Mouse (Mus musculus): ENCODE measurements around the gene Agpat3. TPM values are rescaled to one million over a fixed set of nuclear protein-coding genes. Genes with fewer than 3 reads are reported as not detected.

The Agpat3 gene
- total and polyA plus RNA-seq, 2 experiments from 2014 or later: 94.9 to 101 TPM

GRCm38 (mm10) chr10:78325916-78326647, 26.2 kb downstream of the Agpat3 start:
- H3K27me3 ChIP-seq (ENCODE audit: insufficient read depth, low read length): no peaks in the 10 kb centered on the region
- H3K27ac ChIP-seq (ENCODE audit: low read depth, low read length): no peak overlapping the region
- no peak overlapping the region for H3K4me3 ChIP-seq (ENCODE audit: low read depth, low read length)
- H3K4me1 ChIP-seq (ENCODE audit: insufficient read depth): no peaks in the 10 kb centered on the region
- DNase-seq: no peak
- TF ChIP-seq CTCF (IDR thresholded peaks at IDR 0.05; ENCODE audit: low read depth): no peak
- no peak overlapping the region for H3K4me2 ChIP-seq (ENCODE audit: low read depth)
- H3K9me3 ChIP-seq (ENCODE audit: low read length): no peaks in the 10 kb centered on the region
- 82% methylated on average over 8 of the region's 8 CpGs for WGBS
- ATAC-seq: no peak
- no peak overlapping the region for H3K9ac ChIP-seq
- H3K36me3 ChIP-seq (ENCODE audit: insufficient read depth): peaks cover 14% of the 10 kb centered on the region

GRCm38 (mm10) chr10:78324556-78325164, 27.6 kb downstream of the Agpat3 start:
- no peaks in the 10 kb centered on the region for H3K27me3 ChIP-seq (ENCODE audit: insufficient read depth, low read length)
- no peak for ATAC-seq
- no peak overlapping the region for H3K9ac ChIP-seq
- 0 out of 2 replicates have a peak, but pooled peaks cover 2% of the 10 kb centered on the region for H3K4me1 ChIP-seq (ENCODE audit: insufficient read depth)
- H3K36me3 ChIP-seq (ENCODE audit: insufficient read depth): peaks cover 14% of the 10 kb centered on the region
- WGBS: 93% methylated on average over 6 of the region's 6 CpGs
- no peak overlapping the region for H3K4me2 ChIP-seq (ENCODE audit: low read depth)
- no peaks in the 10 kb centered on the region for H3K9me3 ChIP-seq (ENCODE audit: low read length)
- DNase-seq: no peak
- H3K27ac ChIP-seq (ENCODE audit: low read depth, low read length): no peak overlapping the region
- H3K4me3 ChIP-seq (ENCODE audit: low read depth, low read length): no peak overlapping the region
- TF ChIP-seq CTCF (IDR thresholded peaks at IDR 0.05; ENCODE audit: low read depth): no peak

- H3K4me2 ChIP-seq (ENCODE audit: low read depth): no peak overlapping the region
- H3K9ac ChIP-seq: no peak overlapping the region
- 0 out of 2 replicates have a peak overlapping the region, but pooled peaks have one; percentile 1 for H3K27ac ChIP-seq (ENCODE audit: low read depth, low read length)
- no peak for TF ChIP-seq CTCF (IDR thresholded peaks at IDR 0.05; ENCODE audit: low read depth)
- no peak overlapping the region for H3K4me3 ChIP-seq (ENCODE audit: low read depth, low read length)
- DNase-seq (peak; percentile 55), ATAC-seq (peak; percentile 67)
- no peaks in the 10 kb centered on the region for H3K9me3 ChIP-seq (ENCODE audit: low read length)
- peaks cover 14% of the 10 kb centered on the region for H3K36me3 ChIP-seq (ENCODE audit: insufficient read depth)
- H3K4me1 ChIP-seq (ENCODE audit: insufficient read depth): 0 out of 2 replicates have a peak, but pooled peaks cover 2% of the 10 kb centered on the region
- H3K27me3 ChIP-seq (ENCODE audit: insufficient read depth, low read length): no peaks in the 10 kb centered on the region
- 36% methylated on average over 7 of the region's 7 CpGs for WGBS
These were observed 28.9 kb downstream of the Agpat3 start for GRCm38 (mm10) chr10:78323214-78323880.

- DNase-seq: no peak
- no peak for ATAC-seq
These were observed 29.5 kb downstream of the Agpat3 start for GRCm38 (mm10) chr10:78322806-78323205.

GRCm38 (mm10) chr10:78321133-78321757, 31.0 kb downstream of the Agpat3 start:
- no peak for DNase-seq
- H3K9me3 ChIP-seq (ENCODE audit: low read length): no peaks in the 10 kb centered on the region
- no peak for TF ChIP-seq CTCF (IDR thresholded peaks at IDR 0.05; ENCODE audit: low read depth)
- no peak overlapping the region for H3K27ac ChIP-seq (ENCODE audit: low read depth, low read length)
- 65% methylated on average over 3 of the region's 3 CpGs for WGBS
- peaks cover 5% of the 10 kb centered on the region; the same call in 1 of the 2 replicates for H3K36me3 ChIP-seq (ENCODE audit: insufficient read depth)
- H3K9ac ChIP-seq: no peak overlapping the region
- H3K27me3 ChIP-seq (ENCODE audit: insufficient read depth, low read length): no peaks in the 10 kb centered on the region
- H3K4me3 ChIP-seq (ENCODE audit: low read depth, low read length): no peak overlapping the region
- no peak for ATAC-seq
- H3K4me2 ChIP-seq (ENCODE audit: low read depth): no peak overlapping the region
- 0 out of 2 replicates have a peak, but pooled peaks cover 2% of the 10 kb centered on the region for H3K4me1 ChIP-seq (ENCODE audit: insufficient read depth)

More at GRCm38 (mm10) chr10:78322806-78323205, 29.5 kb downstream of the Agpat3 start:
- Histone ChIP-seq H3K27ac (ENCODE audit: low read depth, low read length) (no peak overlapping the region), H3K36me3 (ENCODE audit: insufficient read depth) (peaks cover 13% of the 10 kb centered on the region), H3K4me3 (ENCODE audit: low read depth, low read length) (no peak overlapping the region), H3K9ac (no peak overlapping the region), H3K4me2 (ENCODE audit: low read depth) (no peak overlapping the region), H3K27me3 (ENCODE audit: insufficient read depth, low read length) (no peaks in the 10 kb centered on the region), H3K4me1 (ENCODE audit: insufficient read depth) (0 out of 2 replicates have a peak, but pooled peaks cover 2% of the 10 kb centered on the region), H3K9me3 (ENCODE audit: low read length) (no peaks in the 10 kb centered on the region)
- peak; percentile 33 for TF ChIP-seq CTCF (IDR thresholded peaks at IDR 0.05; ENCODE audit: low read depth)
- no CpG with 5 or more reads among the region's 1 CpGs for WGBS

GRCm38 (mm10) chr10:78320526-78320925, 31.8 kb downstream of the Agpat3 start:
- Histone ChIP-seq H3K4me2 (ENCODE audit: low read depth) (no peak overlapping the region), H3K27me3 (ENCODE audit: insufficient read depth, low read length) (no peaks in the 10 kb centered on the region), H3K27ac (ENCODE audit: low read depth, low read length) (no peak overlapping the region), H3K36me3 (ENCODE audit: insufficient read depth) (peaks cover 5% of the 10 kb centered on the region; the same call in 1 of the 2 replicates), H3K4me3 (ENCODE audit: low read depth, low read length) (no peak overlapping the region), H3K9ac (no peak overlapping the region), H3K4me1 (ENCODE audit: insufficient read depth) (0 out of 2 replicates have a peak, but pooled peaks cover 2% of the 10 kb centered on the region), H3K9me3 (ENCODE audit: low read length) (no peaks in the 10 kb centered on the region)
- ATAC-seq (no peak), DNase-seq (no peak)
- TF ChIP-seq CTCF (IDR thresholded peaks at IDR 0.05; ENCODE audit: low read depth): no peak
- WGBS: 57% methylated on average over 1 of the region's 1 CpGs

Data from forebrain, postnatal 0 days (tissue).